Mouse (Mus musculus) cerebellum, adult 9-10 months (tissue): ENCODE data around the gene Tbc1d10c.

Experiments
- DNase-seq: peaks from one replicate; pipeline ENCODE4 v3.0.0; 2022

The Tbc1d10c gene

GRCm38 (mm10) chr19:4155223-4156072 is 35.6 kb downstream of the Tbc1d10c start:
- no peak for DNase-seq

- no peak for DNase-seq
Measured at GRCm38 (mm10) chr19:4154437-4155222, 36.5 kb downstream of the Tbc1d10c start.

- peak; percentile 85 for DNase-seq
Measured at GRCm38 (mm10) chr19:4153232-4153654, 37.8 kb downstream of the Tbc1d10c start, which contains the start of gene Ptprcap. TSS of gene Ptprcap (plus strand) at chr19:4153604.

GRCm38 (mm10) chr19:4152445-4153231 is 38.4 kb downstream of the Tbc1d10c start:
- DNase-seq: peak; percentile 52

- no peak for DNase-seq
Measured at GRCm38 (mm10) chr19:4151898-4152297, 39.2 kb downstream of the Tbc1d10c start.

GRCm38 (mm10) chr19:4151488-4151860 is 39.6 kb downstream of the Tbc1d10c start:
- DNase-seq: peak; percentile 52

GRCm38 (mm10) chr19:4150567-4151487 is 40.3 kb downstream of the Tbc1d10c start:
- DNase-seq: no peak

- DNase-seq: no peak
Measured at GRCm38 (mm10) chr19:4149764-4150461, 41.2 kb downstream of the Tbc1d10c start.

GRCm38 (mm10) chr19:4149283-4149682 is 41.8 kb downstream of the Tbc1d10c start:
- peak; percentile 52 for DNase-seq

GRCm38 (mm10) chr19:4148819-4149218 is 42.3 kb downstream of the Tbc1d10c start:
- DNase-seq: peak; percentile 52

GRCm38 (mm10) chr19:4148491-4148806 is 42.6 kb downstream of the Tbc1d10c start, which contains the start of gene Coro1b:
TSS of gene Coro1b (plus strand) at chr19:4148619.
- DNase-seq: peak; percentile 95

- no peak for DNase-seq
Measured at GRCm38 (mm10) chr19:4147782-4148490, 43.1 kb downstream of the Tbc1d10c start.

GRCm38 (mm10) chr19:4147022-4147405 is 44.1 kb downstream of the Tbc1d10c start:
- peak; percentile 52 for DNase-seq

- DNase-seq: no peak
Measured at GRCm38 (mm10) chr19:4146366-4147021, 44.6 kb downstream of the Tbc1d10c start.

- no peak for DNase-seq
Measured at GRCm38 (mm10) chr19:4145936-4146335, 45.1 kb downstream of the Tbc1d10c start.

- DNase-seq: no peak
Measured at GRCm38 (mm10) chr19:4144550-4145498, 46.3 kb downstream of the Tbc1d10c start.

- no peak for DNase-seq
Measured at GRCm38 (mm10) chr19:4143759-4144268, 47.3 kb downstream of the Tbc1d10c start, which contains the start of gene Cabp4. TSS of gene Cabp4 (minus strand) at chr19:4144033.

GRCm38 (mm10) chr19:4142416-4143173 is 48.5 kb downstream of the Tbc1d10c start:
- no peak for DNase-seq
